Mouse (Mus musculus) left cerebral cortex, adult 9 months (tissue): ENCODE measurements at regions not wholly inside any gene's neighbourhood (a gene's known extent, or its start where the extent isn't known, plus 50 kb on each side); places are given as distances from the start of the nearest gene placed in this dataset.

Source experiments
- DNase-seq, 2 experiments: peaks; one replicate each; pipeline ENCODE4 v3.0.0; 2022; ENCODE audit warnings: low spot score in 2 of 2

DNA sequence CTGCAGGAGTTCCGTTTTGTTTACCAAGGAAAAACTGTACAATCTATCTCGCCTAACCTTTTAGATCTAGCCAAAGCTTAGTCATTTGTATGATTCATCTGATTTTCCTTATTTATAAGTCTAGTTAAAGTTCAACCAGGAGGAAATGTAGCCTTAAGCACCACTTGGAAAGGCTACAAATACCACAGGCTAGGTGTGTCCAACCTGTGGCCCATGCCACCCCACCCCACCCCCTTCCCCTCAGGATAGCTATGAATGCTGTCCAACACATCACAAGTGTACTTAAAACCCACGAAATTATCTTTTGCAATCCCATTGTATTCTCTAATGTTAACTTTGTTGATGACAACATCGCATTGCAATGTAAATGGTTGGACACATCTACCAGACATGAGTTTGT lies 102.9 kb upstream of the Klf14 start:
- no peak for DNase-seq

DNA sequence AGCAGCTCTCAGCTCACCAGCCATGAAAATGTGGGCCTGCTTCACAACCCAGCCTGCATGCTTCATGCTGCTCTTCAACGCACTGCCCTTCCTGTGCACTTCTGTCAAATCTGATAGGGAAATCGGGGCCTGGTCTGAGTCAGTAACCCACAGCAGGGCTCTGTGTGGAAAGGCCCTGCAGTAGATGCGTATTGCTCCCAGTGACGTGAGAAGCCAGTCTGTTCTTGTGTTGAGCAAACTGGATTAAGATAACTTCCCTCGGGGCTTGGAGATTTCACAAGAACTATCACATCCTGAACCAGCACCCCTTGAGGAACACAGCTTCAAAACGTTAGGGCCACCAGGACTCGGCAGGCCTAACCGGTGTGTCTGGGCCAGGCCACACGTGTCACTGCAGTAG lies 106.5 kb upstream of the Klf14 start:
- no peak for DNase-seq

DNA sequence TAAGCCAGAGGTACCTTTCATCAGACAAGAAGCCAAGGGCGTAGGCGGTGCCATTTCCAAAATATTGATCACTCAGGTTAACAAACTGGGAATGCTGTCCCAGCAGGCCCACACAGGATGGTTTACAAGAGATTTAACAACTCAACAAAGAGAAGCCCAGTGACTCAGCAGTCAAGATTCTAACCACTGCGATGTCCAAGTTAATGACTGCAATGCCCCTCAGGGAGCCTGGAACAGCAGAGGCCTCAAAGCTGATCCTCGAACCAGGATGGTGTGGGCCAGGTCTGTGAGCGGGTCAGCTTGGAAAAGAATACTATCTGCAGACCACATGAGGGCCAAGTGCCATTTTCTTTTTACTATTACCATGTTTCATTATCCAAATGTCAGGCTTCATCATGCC lies 108.0 kb upstream of the Klf14 start:
- no peak for DNase-seq

DNA sequence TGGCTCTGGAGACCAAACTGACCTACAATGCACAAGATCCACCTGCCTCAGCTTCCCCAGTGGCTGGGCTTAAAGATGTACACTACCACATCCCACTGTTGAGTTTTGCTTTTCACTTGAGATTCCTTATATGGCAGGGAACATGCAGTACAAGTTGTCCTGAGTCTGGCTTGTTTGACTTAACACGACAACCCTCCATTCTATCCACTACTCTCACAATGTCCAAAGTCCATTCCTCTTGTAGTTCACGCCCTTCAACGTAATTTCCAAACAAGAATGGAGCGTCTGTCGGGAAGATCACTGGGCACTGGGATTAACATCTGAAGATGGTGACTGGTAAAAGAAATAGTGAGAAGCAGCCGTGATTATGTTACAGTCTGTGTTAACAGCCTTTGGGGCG lies 108.6 kb upstream of the Klf14 start:
- DNase-seq = no peak

DNA sequence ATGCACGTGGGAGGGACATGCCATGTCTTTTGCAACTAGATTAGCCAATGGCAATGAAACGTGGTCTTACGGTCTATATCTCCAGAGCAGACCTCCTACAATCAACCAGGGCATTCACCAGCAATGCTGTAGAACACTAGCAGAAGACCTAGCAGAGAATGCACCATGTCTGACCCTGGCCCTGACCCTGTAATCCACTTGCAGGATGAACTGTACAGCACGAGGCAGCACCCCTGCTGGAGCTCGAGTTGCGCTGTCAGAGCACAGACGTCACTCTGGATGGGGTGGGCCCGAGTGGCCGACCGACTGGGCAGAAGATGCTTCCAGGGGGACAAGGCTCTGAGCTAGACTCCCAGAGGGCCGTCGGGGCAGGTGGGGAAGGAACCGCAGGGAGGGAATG lies 110.4 kb upstream of the Klf14 start:
- DNase-seq = no peak

DNA sequence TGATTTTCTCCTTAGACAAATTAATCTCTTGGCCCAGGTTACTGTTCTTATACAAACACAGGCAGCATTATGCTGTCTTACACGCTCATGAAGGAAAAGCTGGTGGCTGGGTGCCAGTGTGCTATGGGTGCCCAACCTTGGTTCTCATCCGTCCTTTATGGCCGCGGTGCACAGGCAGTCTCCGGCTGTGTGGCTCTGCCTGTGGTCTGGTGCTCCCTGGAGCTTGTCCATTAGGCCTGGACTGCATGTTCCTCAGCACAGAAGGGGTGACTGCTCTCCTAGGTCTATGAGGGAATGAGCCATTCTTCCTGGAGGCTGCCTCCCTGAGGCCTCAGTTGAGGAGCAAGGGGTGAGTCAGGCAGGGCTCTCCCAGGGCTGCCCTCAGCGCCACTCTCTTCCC lies 111.7 kb upstream of the Klf14 start:
- DNase-seq = no peak

DNA sequence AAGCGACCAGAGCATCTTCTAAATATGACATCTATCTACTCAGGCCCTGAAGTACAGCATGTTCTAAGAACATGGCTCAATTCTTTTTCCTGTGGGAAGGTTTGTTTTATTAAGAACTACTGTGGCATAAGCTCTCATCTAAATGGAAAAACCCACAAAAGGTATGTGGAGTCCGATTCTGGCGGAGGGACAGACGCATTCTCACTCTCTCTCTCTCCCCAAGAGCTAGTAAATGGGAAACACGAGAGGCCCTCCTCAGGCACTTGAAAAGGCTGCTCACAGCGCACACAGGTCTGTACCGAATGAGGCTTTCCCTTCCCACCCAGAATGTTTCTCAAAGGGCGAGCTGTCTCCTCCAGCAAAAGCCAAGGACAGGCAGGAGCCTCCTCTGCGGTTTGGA lies 112.1 kb upstream of the Klf14 start:
- DNase-seq = no peak

DNA sequence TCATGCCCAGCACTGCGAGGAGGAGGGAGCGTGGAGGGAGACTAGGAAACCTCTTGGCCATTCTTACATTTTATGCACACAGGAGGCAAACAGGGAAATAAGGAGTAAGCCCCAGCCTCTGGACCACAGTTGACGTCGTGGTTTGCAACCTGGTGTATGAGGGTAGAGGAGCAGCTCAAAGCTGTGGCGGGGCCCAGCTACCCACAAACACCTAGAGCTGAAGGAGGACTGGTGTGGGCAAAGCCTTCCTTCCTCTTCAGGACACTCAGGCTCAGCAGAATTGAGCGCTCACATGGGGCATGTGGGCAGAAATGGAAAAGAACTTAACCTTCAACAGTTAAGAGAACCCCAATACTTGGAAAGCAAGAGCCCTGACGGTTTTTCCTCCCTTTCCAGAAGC lies 113.2 kb upstream of the Klf14 start:
- DNase-seq = no peak

DNA sequence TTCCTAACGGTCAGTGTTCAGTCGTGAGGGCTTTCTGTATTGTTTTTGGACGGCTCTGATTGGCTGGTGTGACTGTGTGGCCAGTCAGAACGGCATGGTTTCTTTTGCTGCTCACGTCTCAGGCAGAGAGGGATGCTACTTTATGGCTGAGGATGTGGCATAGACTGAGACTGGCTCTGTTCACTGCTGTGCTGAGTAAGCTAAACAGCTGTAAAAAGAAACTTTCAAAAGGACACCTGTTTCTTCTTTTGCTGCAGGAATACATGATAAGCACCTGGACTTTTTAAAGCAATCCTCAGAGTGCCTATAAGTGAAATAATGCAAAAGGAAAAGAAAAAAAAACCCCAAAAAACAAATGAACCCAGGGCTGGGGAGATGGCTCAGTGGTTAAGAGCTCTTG lies 113.7 kb upstream of the Klf14 start:
- DNase-seq = no peak

DNA sequence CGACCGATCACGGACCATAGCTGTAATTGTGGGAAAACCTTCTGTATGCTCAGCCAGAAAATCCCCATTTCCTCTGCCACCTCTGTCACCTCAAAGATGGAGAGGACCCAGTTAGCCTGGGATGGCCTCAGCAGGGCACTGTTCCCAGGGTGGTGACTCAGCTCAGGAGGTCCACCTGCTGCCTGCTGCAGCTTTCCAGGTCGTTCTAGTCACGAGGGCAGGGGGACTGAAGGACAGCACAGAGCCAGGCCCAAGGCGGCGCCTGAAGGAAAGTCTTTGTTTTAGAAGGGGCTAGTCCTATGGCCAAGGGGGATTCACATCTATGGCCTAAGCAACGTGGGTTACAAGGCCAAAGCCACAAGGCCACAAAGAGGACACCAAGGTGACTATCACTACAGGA lies 114.5 kb upstream of the Klf14 start:
- DNase-seq = no peak

DNA sequence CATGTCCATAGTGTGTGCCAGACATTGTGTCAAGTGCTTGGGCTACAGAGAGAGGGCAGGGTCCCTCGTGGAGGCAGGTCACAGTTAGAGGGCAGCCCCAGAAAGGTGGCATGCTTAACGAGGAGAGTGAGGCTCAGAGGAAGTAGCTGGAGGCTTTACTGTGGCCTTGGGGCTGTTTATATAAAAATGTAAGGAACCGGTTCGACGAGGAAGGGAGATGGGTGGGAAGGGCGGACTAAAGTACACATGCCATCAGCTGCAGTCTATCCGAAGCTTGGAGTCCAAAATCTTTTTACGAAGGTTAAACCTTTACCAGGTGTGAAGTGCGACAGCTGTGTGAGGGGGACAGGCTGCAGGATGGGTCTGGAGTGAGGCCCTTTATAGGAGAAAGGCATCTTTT lies 115.5 kb upstream of the Klf14 start:
- DNase-seq = no peak

DNA sequence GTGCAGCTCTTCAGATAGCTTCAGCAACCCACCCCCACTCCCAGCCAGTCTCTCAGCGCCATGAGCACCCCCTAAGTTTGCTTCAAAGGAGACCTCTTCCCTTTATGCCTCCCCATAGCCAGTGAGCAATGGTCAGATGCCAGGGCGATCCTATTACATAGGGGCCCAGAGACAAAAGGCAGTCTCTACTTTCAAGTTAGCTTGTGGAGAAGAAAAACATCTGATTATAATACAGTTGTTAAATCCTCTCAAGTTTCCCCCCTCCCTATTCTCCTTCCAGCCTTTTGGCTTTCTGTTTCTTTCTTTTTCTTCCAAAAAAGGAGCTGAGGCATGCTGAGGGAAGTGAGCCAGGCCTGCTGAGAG lies 116.3 kb upstream of the Klf14 start:
- no peak for DNase-seq

DNA sequence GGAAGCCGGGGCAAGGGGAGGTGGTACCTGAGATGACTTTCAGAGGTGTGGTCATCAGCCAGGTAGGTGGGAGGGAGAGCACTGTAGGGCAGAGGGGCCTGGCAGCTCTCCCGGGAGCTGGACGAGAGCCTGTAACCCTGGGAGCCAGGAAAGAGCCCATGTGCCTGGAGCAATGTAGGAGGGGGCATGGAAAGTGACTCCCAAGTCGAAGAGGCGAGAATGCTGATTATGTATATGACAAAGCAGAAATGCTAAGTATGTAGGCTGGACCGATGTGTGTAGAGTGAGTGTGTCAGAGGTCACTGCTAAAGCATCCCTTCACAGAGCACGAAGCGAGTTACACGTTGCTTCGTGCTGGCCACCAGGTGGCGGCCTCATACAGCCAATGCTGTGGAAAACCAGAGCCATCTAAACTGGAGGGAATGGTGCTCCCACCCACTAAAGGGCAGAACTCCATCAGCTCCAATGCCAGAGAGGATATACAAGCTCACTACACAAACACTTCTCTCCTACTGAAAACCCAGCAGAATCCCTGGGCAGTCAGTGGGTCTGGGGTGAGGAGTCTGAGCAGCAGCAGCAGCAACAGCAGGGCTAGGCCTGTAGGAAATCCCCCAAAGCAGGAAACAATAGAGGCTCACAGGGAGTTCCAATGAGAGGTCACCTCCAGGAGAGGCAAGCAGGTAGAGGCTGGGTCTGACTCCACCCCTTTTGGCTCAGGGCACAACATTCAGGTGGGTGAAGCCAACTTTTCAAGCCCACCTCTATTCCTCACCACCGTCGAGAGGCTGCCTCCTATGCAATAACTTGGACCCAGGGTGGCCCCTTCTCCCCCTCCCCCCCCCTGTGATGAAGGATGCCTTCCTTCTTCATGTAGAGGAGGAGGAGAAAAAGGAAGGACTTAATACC lies 116.9 kb upstream of the Klf14 start:
- peak in 1 of 2 experiments; percentile 53 for DNase-seq

DNA sequence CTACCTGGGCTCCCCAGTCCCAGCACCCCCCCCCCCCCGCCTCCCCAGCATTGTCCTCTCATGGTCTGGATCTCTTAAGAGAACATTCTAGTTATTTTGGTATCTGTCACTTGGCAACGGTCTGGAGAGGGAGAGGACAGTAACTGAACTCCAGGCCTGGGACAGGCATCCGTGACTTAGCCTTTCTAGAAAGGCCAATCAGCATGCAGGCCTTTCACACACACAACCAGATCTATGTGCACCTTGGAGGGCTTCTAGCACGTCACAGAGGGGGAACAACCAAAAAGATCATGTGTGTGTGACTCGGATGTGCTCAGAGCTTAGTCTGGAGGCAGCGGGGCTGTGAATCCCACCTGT lies 117.6 kb upstream of the Klf14 start:
- DNase-seq = no peak

DNA sequence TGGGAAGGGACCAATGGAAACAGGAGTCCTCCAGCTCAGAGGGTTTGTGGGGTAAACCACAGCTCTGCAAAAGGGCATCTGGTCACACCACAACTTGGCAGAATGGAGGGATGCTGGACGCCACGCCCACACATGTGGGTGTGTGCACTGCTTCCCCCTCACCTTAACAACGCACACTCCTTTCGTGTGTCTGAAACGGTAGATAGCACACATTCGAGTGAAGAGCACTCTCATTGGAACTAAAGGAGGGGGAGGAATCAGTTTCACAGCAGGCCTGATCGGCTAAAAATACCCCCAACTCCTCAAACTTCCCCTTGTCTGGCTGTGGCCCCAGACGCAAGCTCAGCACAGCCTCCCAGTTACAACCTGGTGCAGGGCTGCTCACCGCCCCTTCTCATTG lies 118.3 kb upstream of the Klf14 start:
- DNase-seq = no peak

DNA sequence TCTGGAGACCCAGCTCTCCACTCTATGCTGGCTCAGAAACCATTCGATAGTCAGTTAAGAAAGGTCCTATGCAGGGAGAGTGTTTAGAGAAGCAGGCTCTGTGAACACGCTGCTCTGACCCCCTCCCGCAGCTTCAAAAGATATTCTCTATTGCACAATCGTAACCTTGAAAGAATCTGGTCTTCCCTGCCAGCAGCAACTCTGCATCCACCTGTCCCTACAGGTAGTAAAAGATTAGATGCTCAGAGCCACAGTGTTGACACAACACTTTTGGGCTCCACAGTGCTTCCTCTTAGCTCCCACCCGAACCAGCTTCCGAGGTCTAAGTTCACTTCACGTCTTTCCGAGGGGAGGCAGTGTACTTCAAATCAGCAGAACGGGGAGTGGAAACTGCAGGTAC lies 118.9 kb upstream of the Klf14 start:
- DNase-seq = no peak

DNA sequence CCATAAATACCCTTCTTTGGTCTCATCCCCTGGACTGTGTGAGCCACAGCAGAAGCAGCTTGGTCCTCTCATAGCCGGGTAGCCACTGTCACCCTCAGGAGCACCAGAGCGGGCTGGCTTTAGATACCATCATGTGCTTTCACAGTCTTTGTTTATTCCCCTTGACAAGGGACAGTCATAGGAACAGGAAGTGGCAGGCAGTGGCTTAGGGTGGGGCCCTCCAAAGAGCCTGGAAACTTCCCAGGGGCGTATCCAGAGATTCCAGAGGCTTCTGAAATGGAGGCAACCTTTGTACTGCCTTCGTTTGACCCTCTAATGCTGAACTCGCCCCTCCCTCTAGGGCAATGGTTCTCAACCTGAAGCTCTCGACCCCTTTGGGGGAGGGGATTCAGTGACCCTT lies 119.5 kb upstream of the Klf14 start:
- DNase-seq = no peak

DNA sequence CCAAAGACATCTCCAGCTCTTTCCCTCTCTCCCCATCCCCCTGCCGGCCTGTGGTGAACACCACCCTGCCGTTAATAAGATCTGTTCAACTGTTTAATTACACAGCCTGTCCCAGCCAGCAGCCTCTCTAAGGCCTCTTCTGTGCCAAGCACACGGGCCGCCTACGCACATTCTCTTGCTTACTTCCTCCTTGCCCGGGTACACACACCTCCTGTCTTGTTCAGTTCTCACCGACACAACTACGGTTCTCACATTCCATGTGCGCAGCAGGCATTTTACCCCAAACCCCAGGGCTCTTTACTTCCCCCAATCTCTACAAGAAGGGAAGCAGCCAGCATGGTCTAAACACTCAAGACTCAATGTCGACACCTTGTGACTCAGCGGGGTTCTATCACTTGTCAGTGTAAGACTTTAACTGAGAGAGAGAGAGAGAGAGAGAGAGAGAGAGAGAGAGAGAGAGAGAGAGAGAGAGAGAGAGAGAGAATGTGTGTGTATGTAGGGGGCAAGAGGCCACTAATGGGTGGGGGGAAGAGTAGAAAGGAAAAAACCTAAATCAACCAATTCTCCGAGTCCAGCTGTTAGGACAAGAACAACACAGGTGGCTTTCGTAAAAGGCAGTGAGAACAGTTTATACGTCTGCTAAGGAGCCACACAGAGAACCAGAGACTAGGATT lies 120.8 kb upstream of the Klf14 start:
- DNase-seq = peak in 1 of 2 experiments; percentile 65

DNA sequence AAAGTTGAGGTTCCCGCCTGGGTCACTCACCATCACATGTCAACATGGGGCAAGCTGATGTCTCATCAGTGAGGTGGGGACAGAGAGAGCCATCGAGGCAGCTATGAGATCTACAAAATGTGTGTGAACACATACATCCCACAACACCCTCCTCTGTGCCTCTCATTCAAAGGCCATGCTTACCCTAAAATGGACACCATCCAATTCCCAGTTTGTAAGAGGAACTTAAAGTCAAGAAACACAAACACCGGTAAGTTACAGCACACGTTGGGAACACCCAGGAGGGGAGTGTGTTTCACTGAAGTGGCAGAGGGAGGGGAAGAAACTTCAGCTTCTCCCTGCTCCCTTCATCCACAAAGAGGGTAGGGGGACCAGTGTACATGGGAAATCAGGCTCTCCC lies 121.4 kb upstream of the Klf14 start:
- DNase-seq = no peak

DNA sequence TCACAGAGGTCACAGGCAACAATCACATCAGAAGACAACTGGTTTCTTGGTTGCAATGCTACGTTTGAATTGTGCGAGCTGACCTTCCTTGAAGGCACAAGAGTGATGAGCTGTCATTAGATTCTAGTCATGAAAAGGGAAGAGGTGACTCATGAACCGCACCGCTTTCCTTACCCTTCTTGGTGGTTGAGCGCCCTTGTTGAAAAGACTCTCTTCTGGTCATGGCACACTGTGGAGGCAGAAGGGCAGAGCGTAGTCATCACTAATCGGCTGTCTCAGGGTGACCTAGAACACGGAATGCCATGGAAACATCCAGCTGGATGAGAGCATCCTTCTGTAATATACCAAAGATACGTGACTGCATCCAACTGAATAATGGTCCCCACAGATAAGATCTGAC lies 121.8 kb upstream of the Klf14 start:
- DNase-seq = no peak

DNA sequence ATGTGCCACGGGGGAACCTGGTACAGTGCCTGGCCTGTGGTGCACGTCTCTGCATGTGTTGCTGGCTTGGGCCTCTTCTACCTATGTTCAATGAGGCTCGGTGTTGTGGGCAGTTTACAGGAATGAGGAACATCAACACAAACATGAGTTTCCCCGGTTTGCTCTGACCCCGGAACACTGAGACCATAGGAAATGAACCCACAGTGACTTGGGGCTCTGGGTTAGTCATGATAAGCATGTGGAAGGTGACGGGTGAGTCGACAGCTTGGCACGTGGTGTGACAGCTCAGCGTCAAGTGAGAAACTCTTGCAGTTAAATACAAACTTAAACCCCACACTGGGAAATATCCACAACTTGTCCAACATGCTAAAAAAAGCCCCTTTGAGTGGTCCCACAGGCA lies 122.4 kb upstream of the Klf14 start:
- no peak for DNase-seq

DNA sequence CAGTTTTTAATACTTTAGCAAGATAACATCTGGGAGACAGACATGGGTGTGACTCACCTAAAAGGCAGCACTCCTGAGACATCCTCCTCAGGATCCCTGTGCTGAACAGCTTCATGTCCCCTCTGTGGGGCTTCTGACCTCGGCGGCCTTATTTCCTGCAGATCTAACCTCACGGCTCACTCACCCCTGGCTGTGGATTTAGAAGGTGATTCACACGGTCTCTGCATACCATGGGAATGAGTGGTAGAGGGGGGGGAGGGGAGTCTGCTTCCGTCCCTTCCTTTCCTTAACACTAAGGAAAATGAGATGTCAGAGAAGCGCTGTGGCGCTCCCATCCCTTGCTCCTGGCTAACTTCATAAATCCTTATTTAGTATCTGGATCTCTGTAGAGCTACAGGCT lies 123.1 kb upstream of the Klf14 start:
- no peak for DNase-seq

DNA sequence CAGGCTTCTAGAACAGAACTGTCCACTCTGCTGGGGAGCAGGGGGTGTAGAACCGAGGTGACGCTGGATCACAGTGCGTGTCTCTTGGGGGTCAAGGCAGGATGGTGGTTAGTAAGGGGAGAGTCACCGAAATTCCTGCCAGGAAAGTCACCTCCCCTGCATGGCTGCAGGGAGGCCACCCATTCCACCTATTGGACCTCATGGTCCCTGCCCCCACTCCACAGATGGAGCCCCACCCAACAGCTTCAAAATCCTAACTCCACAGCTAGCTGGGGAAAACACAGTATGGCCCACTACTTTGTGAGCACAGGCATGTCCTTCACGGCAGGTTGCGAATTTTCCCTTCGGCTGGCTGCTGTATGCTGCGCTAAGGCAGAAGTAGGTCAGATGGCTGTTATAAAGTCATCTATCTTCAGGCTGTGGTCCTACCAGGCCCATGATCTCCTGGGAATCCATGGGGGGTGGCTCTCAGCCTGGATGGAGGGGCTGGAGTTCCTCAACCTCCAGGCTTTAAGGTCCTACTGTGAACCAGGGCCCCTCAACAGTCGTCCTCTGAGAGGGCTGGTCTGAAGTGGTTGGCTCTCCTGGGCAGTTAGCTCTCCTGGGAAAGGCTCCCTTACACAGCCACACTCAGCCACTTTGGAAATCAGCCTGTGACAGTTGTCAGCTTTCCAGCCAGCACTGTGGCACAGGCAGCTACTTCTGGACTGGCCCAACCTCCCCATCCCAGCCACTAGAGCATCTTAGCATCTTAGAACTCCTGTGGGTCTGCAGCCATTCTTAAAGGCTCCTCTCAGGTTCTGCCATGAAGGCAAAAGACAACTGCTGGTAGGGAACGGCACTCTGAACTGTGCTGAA lies 124.0 kb upstream of the Klf14 start:
- DNase-seq = no peak
